Mouse (Mus musculus): ENCODE data around the gene Ppp2r5c. TPM values are rescaled to one million over a fixed set of nuclear protein-coding genes. Genes with fewer than 3 reads are reported as not detected.

The Ppp2r5c gene
- total and polyA plus RNA-seq, 3 experiments: 72.0 to 100.0 (median 93.9) TPM

DNA sequence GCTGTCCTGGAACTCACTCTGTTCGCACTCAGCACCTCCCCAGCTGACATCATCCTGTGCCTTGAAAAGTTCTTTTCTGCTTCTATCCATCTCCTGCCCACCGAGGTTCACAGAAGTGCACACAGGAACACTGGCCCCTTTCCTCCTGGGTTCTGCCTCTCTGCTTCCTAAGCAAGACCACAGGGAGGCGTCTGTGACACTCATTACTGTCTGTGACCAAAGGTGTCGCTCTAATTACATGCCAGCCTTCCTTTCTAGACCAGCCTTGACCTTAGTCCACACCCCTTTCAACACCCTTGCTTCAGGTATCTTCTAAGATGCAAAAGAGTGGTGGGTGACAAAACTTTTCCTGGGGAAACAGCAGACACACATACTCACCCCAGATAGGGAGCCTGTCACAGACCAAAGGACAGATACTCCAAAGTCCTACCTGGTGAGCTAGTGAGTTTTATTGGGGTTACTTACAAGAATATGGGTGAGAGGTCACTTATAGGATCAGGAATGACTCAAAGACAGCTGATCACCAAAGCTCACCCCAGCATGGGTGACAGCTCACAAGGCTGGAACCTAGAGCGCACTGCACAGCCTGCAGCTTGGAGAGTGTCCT lies 8.4 kb upstream of the Ppp2r5c start:
- DNase-seq (ENCODE audit: low read depth, low spot score): peak; percentile 50
- no peaks in the 10 kb centered on the region for H3K36me3 ChIP-seq (ENCODE audit: control insufficient read depth in 1 of 2, insufficient read depth in 2 of 2, low read length in 2 of 2)
- H3K9ac ChIP-seq (ENCODE audit: control insufficient read depth, low read depth, low read length, poor library complexity, severe bottlenecking): no peak overlapping the region
- H3K27ac ChIP-seq (ENCODE audit: control insufficient read depth, low read depth, low read length): no peak overlapping the region
- no peaks in the 10 kb centered on the region for H3K79me2 ChIP-seq (ENCODE audit: control insufficient read depth, insufficient read depth, low read length, poor library complexity)
- H3K27me3 ChIP-seq (ENCODE audit: control insufficient read depth in 1 of 2, insufficient read depth in 2 of 2, low read length in 2 of 2): peaks cover 0 to 5% of the 10 kb centered on the region in 2 experiments; a peak in 2 of 4 replicates
- no peak overlapping the region for H3K4me3 ChIP-seq (ENCODE audit: control insufficient read depth in 1 of 2, insufficient read depth in 1 of 2, low read depth in 2 of 2, low read length in 2 of 2)
- TF ChIP-seq ZKSCAN1 (IDR thresholded peaks at IDR 0.05; ENCODE audit: low read depth, low read length): no peak
- peak; percentile 28 to 88 (median 30) for TF ChIP-seq CTCF (IDR thresholded peaks at IDR 0.05 in 2 of 3, conservative IDR thresholded peaks at IDR 0.05 in 1 of 3; ENCODE audit: control insufficient read depth in 1 of 3, insufficient read depth in 1 of 3, low read depth in 2 of 3, low read length in 3 of 3, poor library complexity in 1 of 3, severe bottlenecking in 1 of 3)
- no peak for TF ChIP-seq ZMIZ1 (IDR thresholded peaks at IDR 0.05; ENCODE audit: low read depth, low read length)
- TF ChIP-seq ETS1 (IDR thresholded peaks at IDR 0.05; ENCODE audit: low read depth, low read length): no peak
- TF ChIP-seq CHD1 (IDR thresholded peaks at IDR 0.05; ENCODE audit: low read depth, low read length): no peak
- no peak for TF ChIP-seq GATA1 (IDR thresholded peaks at IDR 0.05; ENCODE audit: low read depth, low read length)
- TF ChIP-seq SMC3 (IDR thresholded peaks at IDR 0.05; ENCODE audit: low read depth, low read length): peak; percentile 33
- TF ChIP-seq ELF1 (IDR thresholded peaks at IDR 0.05; ENCODE audit: low read depth, low read length): no peak
- TF ChIP-seq RAD21 (IDR thresholded peaks at IDR 0.05; ENCODE audit: low read depth, low read length): peak; percentile 45
- H3K9me3 ChIP-seq (replicated peaks; ENCODE audit: insufficient read depth, low read length): no peaks in the 10 kb centered on the region
- peaks cover 0 to 8% of the 10 kb centered on the region in 2 experiments; a peak in 1 of 4 replicates for H3K4me1 ChIP-seq (ENCODE audit: control insufficient read depth in 1 of 2, insufficient read depth in 2 of 2, low read length in 2 of 2)

DNA sequence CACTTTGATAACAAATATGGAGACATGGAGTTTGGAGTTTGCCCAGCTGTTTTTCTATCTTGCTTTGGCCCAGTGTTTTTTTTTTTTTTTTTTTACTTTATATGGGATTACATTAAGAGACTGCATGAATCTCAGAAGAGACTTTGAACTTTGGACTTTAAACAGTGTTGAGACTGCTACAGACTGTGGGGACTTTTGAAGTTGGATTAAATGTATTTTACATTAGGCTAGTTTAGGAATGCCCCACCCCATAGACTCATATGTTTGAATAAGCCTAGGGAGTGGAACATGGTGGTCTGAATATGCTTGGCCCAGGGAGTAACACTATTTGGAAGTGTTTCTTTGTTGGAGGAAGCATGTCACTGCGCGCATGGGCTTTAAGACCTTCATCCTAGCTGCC lies 4.7 kb upstream of the Ppp2r5c start:
- DNase-seq (ENCODE audit: low read depth, low spot score): no peak
- no peaks in the 10 kb centered on the region for H3K27me3 ChIP-seq (ENCODE audit: control insufficient read depth in 1 of 2, insufficient read depth in 2 of 2, low read length in 2 of 2)
- no peak overlapping the region for H3K4me3 ChIP-seq (ENCODE audit: control insufficient read depth in 1 of 2, insufficient read depth in 1 of 2, low read depth in 2 of 2, low read length in 2 of 2)
- TF ChIP-seq POLR2AphosphoS5 (IDR thresholded peaks at IDR 0.05; ENCODE audit: borderline replicate concordance, low read depth, low read length) (no peak), USF1 (IDR thresholded peaks at IDR 0.05; ENCODE audit: low read depth, low read length) (no peak), ZNF384 (IDR thresholded peaks at IDR 0.05; ENCODE audit: low read depth, low read length) (no peak), MAZ (IDR thresholded peaks at IDR 0.05; ENCODE audit: low read depth, low read length) (no peak), SMC3 (IDR thresholded peaks at IDR 0.05; ENCODE audit: low read depth, low read length) (no peak), ZC3H11A (IDR thresholded peaks at IDR 0.05; ENCODE audit: low read depth, low read length) (no peak), MXI1 (IDR thresholded peaks at IDR 0.05; ENCODE audit: low read depth, low read length) (no peak), CHD1 (IDR thresholded peaks at IDR 0.05; ENCODE audit: low read depth, low read length) (no peak), ZKSCAN1 (IDR thresholded peaks at IDR 0.05; ENCODE audit: low read depth, low read length) (no peak), KAT2A (conservative IDR thresholded peaks at IDR 0.05; ENCODE audit: low read depth, low read length) (no peak), MAFK (IDR thresholded peaks at IDR 0.05; ENCODE audit: borderline replicate concordance, low read depth, low read length) (no peak), BHLHE40 (IDR thresholded peaks at IDR 0.05; ENCODE audit: borderline replicate concordance, low read depth, low read length) (no peak), TAL1 (IDR thresholded peaks at IDR 0.05; ENCODE audit: low read length) (no peak), USF2 (IDR thresholded peaks at IDR 0.05; ENCODE audit: borderline replicate concordance in 1 of 2, insufficient read depth in 1 of 2, low read depth in 1 of 2, low read length in 2 of 2) (no peak), GATA1 (IDR thresholded peaks at IDR 0.05; ENCODE audit: low read depth, low read length) (no peak), POLR2A (IDR thresholded peaks at IDR 0.05; ENCODE audit: control insufficient read depth in 1 of 2, insufficient read depth in 1 of 2, low read depth in 1 of 2, low read length in 2 of 2, poor library complexity in 1 of 2) (no peak)
- H3K27ac ChIP-seq (ENCODE audit: control insufficient read depth, low read depth, low read length): no peak overlapping the region
- H3K9ac ChIP-seq (ENCODE audit: control insufficient read depth, low read depth, low read length, poor library complexity, severe bottlenecking): no peak overlapping the region
- peaks cover 1% of the 10 kb centered on the region; the same call in 1 of the 2 replicates for H3K79me2 ChIP-seq (ENCODE audit: control insufficient read depth, insufficient read depth, low read length, poor library complexity)
- no peaks in the 10 kb centered on the region for H3K36me3 ChIP-seq (ENCODE audit: control insufficient read depth in 1 of 2, insufficient read depth in 2 of 2, low read length in 2 of 2)
- H3K4me1 ChIP-seq (ENCODE audit: control insufficient read depth in 1 of 2, insufficient read depth in 2 of 2, low read length in 2 of 2): no peaks in the 10 kb centered on the region; a peak in 1 of 4 replicates
- no peaks in the 10 kb centered on the region for H3K9me3 ChIP-seq (replicated peaks; ENCODE audit: insufficient read depth, low read length)

Data from MEL (cell line).